ENCODE assay signal across 11 mouse cellular contexts in the genomic region with DNA sequence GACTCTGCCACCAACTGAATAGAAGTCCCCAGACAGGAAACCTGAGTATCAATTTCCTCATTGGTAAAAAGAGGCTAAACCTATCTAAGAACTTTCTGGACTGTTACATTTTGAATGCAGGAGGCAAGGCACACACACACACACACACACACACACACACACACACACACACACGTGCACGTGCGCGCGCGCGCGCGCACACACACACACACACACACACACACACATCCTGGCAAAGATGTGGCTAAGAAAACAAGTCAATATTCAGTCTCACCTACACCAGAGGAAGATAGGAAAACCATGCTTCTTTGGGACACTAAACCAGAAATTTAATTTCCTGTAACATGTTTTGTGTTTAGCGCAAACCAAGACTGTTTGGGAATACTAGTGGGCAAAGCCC. TPM values are rescaled to one million over a fixed set of nuclear protein-coding genes. Genes with fewer than 3 reads are reported as not detected.
DNase-seq lines count a peak whose midpoint lies in the region; ATAC-seq lines count a peak whose summit lies in the region.
"Had no signal": no experiment of that assay in that cellular context is flagged by ENCODE, and none has a peak within 500 bp of the region (broad histone marks: within the 10 kb centered on the region; RNA-seq: fewer than 3 reads in every experiment).

No protein-coding gene starts in this region.

- H3K27me3 ChIP-seq in embryonic facial prominence, embryonic 13.5 days = no peaks in the 10 kb centered on the region
- peaks cover 24% of the 10 kb centered on the region for H3K27me3 ChIP-seq in embryonic facial prominence, embryonic 10.5 days (replicated peaks; ENCODE audit: low read depth, poor library complexity, severe bottlenecking)
- no peaks in the 10 kb centered on the region for H3K27me3 ChIP-seq in heart, embryonic 16.5 days (ENCODE audit: control insufficient read depth, insufficient read depth, low read length)
- H3K27me3 ChIP-seq in midbrain, embryonic 15.5 days (replicated peaks) = peaks cover 5% of the 10 kb centered on the region
- no peaks in the 10 kb centered on the region for H3K27me3 ChIP-seq in midbrain, embryonic 14.5 days (ENCODE audit: control insufficient read depth, insufficient read depth, low read length)
- no peaks in the 10 kb centered on the region for H3K27me3 ChIP-seq in stomach, embryonic 16.5 days (ENCODE audit: control insufficient read depth, insufficient read depth, low read length)

- 88% methylated on average over 10 of the region's 10 CpGs for WGBS in embryonic facial prominence, embryonic 13.5 days
- 90% methylated on average over 10 of the region's 10 CpGs for WGBS in embryonic facial prominence, embryonic 10.5 days
- WGBS in heart, embryonic 16.5 days = 94% methylated on average over 10 of the region's 10 CpGs
- WGBS in midbrain, embryonic 15.5 days = 88% methylated on average over 10 of the region's 10 CpGs
- WGBS in midbrain, embryonic 14.5 days = 94% methylated on average over 10 of the region's 10 CpGs
- 79% methylated on average over 10 of the region's 10 CpGs for WGBS in stomach, embryonic 16.5 days

- DNase-seq in embryonic facial prominence, embryonic 10.5 days (ENCODE audit: low spot score) = no peak
- DNase-seq in heart, postnatal 25 days (ENCODE audit: low spot score) = no peak
- no peak for DNase-seq in midbrain, embryonic 14.5 days
- DNase-seq in layer of hippocampus, postnatal 14 days (ENCODE audit: low spot score in 2 of 2) = no peak
- DNase-seq: cerebellum, adult 8-10 months; lung, postnatal 10 days had no signal

- no peak overlapping the region for H3K9ac ChIP-seq in embryonic facial prominence, embryonic 13.5 days
- H3K9ac ChIP-seq in heart, embryonic 16.5 days (ENCODE audit: low read length) = peak overlapping the region; percentile 92
- no peak overlapping the region for H3K9ac ChIP-seq in midbrain, embryonic 15.5 days
- no peak overlapping the region for H3K9ac ChIP-seq in midbrain, embryonic 14.5 days (replicated peaks; ENCODE audit: low read length)
- H3K9ac ChIP-seq in stomach, embryonic 16.5 days (ENCODE audit: low read length) = no peak overlapping the region

- no peak for ATAC-seq in embryonic facial prominence, embryonic 13.5 days (ENCODE audit: insufficient number of reproducible peaks, insufficient read depth, low FRiP score, low TSS enrichment, low read depth)
- ATAC-seq in heart, embryonic 16.5 days (replicated peaks; ENCODE audit: extremely low read depth, insufficient read depth, low FRiP score) = no peak
- ATAC-seq in midbrain, embryonic 15.5 days (replicated peaks) = no peak
- no peak for ATAC-seq in midbrain, embryonic 14.5 days (ENCODE audit: low FRiP score, low TSS enrichment)
- no peak for ATAC-seq in stomach, embryonic 16.5 days (ENCODE audit: insufficient read depth, low FRiP score)
- ATAC-seq: activated CD4-positive, CD25-positive, alpha-beta regulatory T cell, adult 4 months had no signal

- no peak overlapping the region for H3K27ac ChIP-seq in embryonic facial prominence, embryonic 13.5 days
- H3K27ac ChIP-seq in embryonic facial prominence, embryonic 10.5 days (replicated peaks) = no peak overlapping the region
- peak overlapping the region; percentile 99 for H3K27ac ChIP-seq in heart, embryonic 16.5 days (ENCODE audit: low read length)
- H3K27ac ChIP-seq in midbrain, embryonic 15.5 days = no peak overlapping the region
- H3K27ac ChIP-seq in midbrain, embryonic 14.5 days (replicated peaks; ENCODE audit: low read depth, low read length) = no peak overlapping the region
- H3K27ac ChIP-seq in stomach, embryonic 16.5 days (ENCODE audit: low read length) = 0 out of 2 replicates have a peak overlapping the region, but pooled peaks have one; percentile 98

- H3K4me1 ChIP-seq in embryonic facial prominence, embryonic 13.5 days = peaks cover 23% of the 10 kb centered on the region
- H3K4me1 ChIP-seq in embryonic facial prominence, embryonic 10.5 days = peaks cover 54% of the 10 kb centered on the region
- H3K4me1 ChIP-seq in heart, embryonic 16.5 days (ENCODE audit: control insufficient read depth, insufficient read depth, low read length) = peaks cover 27% of the 10 kb centered on the region
- peaks cover 37% of the 10 kb centered on the region for H3K4me1 ChIP-seq in midbrain, embryonic 15.5 days
- peaks cover 22% of the 10 kb centered on the region for H3K4me1 ChIP-seq in midbrain, embryonic 14.5 days (ENCODE audit: control insufficient read depth, insufficient read depth, low read length)
- peaks cover 25% of the 10 kb centered on the region for H3K4me1 ChIP-seq in stomach, embryonic 16.5 days (ENCODE audit: control insufficient read depth, insufficient read depth, low read length)

- H3K9me3 ChIP-seq in embryonic facial prominence, embryonic 13.5 days = no peaks in the 10 kb centered on the region
- H3K9me3 ChIP-seq in embryonic facial prominence, embryonic 10.5 days = no peaks in the 10 kb centered on the region
- no peaks in the 10 kb centered on the region for H3K9me3 ChIP-seq in heart, embryonic 16.5 days (replicated peaks; ENCODE audit: control insufficient read depth, low read length)
- H3K9me3 ChIP-seq in midbrain, embryonic 15.5 days = no peaks in the 10 kb centered on the region
- no peaks in the 10 kb centered on the region for H3K9me3 ChIP-seq in midbrain, embryonic 14.5 days (ENCODE audit: control insufficient read depth, low read length)
- H3K9me3 ChIP-seq in stomach, embryonic 16.5 days (replicated peaks; ENCODE audit: control insufficient read depth, low read length) = no peaks in the 10 kb centered on the region

- peak overlapping the region; percentile 90; the same call in 1 of the 2 replicates for H3K4me3 ChIP-seq in embryonic facial prominence, embryonic 13.5 days
- no peak overlapping the region for H3K4me3 ChIP-seq in embryonic facial prominence, embryonic 10.5 days
- peak overlapping the region; percentile 85; the same call in 1 of the 2 replicates for H3K4me3 ChIP-seq in heart, embryonic 16.5 days (ENCODE audit: low read length)
- H3K4me3 ChIP-seq in midbrain, embryonic 15.5 days = peak overlapping the region; percentile 82; the same call in 1 of the 2 replicates
- no peak overlapping the region for H3K4me3 ChIP-seq in midbrain, embryonic 14.5 days (replicated peaks; ENCODE audit: low read depth, low read length)
- H3K4me3 ChIP-seq in stomach, embryonic 16.5 days (replicated peaks; ENCODE audit: low read length) = no peak overlapping the region

- no peaks in the 10 kb centered on the region for H3K36me3 ChIP-seq in embryonic facial prominence, embryonic 13.5 days
- H3K36me3 ChIP-seq in embryonic facial prominence, embryonic 10.5 days (replicated peaks) = peaks cover 16% of the 10 kb centered on the region
- peaks cover 2% of the 10 kb centered on the region; the same call in 1 of the 2 replicates for H3K36me3 ChIP-seq in heart, embryonic 16.5 days (ENCODE audit: control insufficient read depth, insufficient read depth)
- no peaks in the 10 kb centered on the region for H3K36me3 ChIP-seq in midbrain, embryonic 15.5 days (replicated peaks)
- H3K36me3 ChIP-seq in midbrain, embryonic 14.5 days (ENCODE audit: control insufficient read depth, insufficient read depth, low read length) = 0 out of 2 replicates have a peak, but pooled peaks cover 2% of the 10 kb centered on the region
- H3K36me3 ChIP-seq in stomach, embryonic 16.5 days (ENCODE audit: control insufficient read depth, insufficient read depth, low read length) = no peaks in the 10 kb centered on the region

- no peak overlapping the region for H3K4me2 ChIP-seq in embryonic facial prominence, embryonic 13.5 days
- peak overlapping the region; percentile 92 for H3K4me2 ChIP-seq in heart, embryonic 16.5 days (ENCODE audit: low read depth, low read length)
- H3K4me2 ChIP-seq in midbrain, embryonic 15.5 days = no peak overlapping the region; the same call in 1 of the 2 replicates
- H3K4me2 ChIP-seq in midbrain, embryonic 14.5 days (ENCODE audit: low read length) = no peak overlapping the region
- peak overlapping the region; percentile 90; the same call in 1 of the 2 replicates for H3K4me2 ChIP-seq in stomach, embryonic 16.5 days (ENCODE audit: low read depth, low read length)

- intact Hi-C loops in heart, postnatal 25 days (cut with DNase I) = no loop called here

RNA-seq across cellular contexts. Expression of a gene that starts 1.4 kb away (rescaled TPM):
- polyA plus RNA-seq in embryonic facial prominence, embryonic 13.5 days (2015; fragmentation: Nextera tagmentation; extraction: Ambion mirVana) = 18.9 and 24.4 TPM in 2 replicates
- polyA plus RNA-seq in embryonic facial prominence, embryonic 10.5 days (2016; fragmentation: Nextera tagmentation; extraction: Ambion mirVana) = 15.3 and 16.7 TPM in 2 replicates
- 14.7 TPM in 2 replicates for polyA plus RNA-seq in heart, embryonic 16.5 days (2015; fragmentation: Nextera tagmentation; extraction: Ambion mirVana)
- total RNA-seq in heart, postnatal 25 days (2021) = 10 to 100 TPM; 40.3 to 49.5 TPM
- 24.4 and 25.3 TPM in 2 replicates for polyA plus RNA-seq in midbrain, embryonic 15.5 days (2015; fragmentation: Nextera tagmentation; extraction: Ambion mirVana)
- 29.9 TPM in 2 replicates for polyA plus RNA-seq in midbrain, embryonic 14.5 days (2014; fragmentation: Nextera tagmentation; extraction: Ambion mirVana)
- 15.5 and 17.7 TPM in 2 replicates for polyA plus RNA-seq in stomach, embryonic 16.5 days (2015; fragmentation: Nextera tagmentation; extraction: Ambion mirVana)
- 10 to 100 TPM; 55.5 to 57.1 TPM for total RNA-seq in layer of hippocampus, postnatal 14 days (2021)

RNA-seq across cellular contexts. Expression of a gene that starts 20.4 kb away (rescaled TPM):
- 9.1 TPM in 2 replicates for polyA plus RNA-seq in embryonic facial prominence, embryonic 13.5 days (2015; fragmentation: Nextera tagmentation; extraction: Ambion mirVana)
- 14.5 and 16.1 TPM in 2 replicates for polyA plus RNA-seq in embryonic facial prominence, embryonic 10.5 days (2016; fragmentation: Nextera tagmentation; extraction: Ambion mirVana)
- polyA plus RNA-seq in heart, embryonic 16.5 days (2015; fragmentation: Nextera tagmentation; extraction: Ambion mirVana) = 9.1 and 10.6 TPM in 2 replicates
- 1 to 10 TPM; 3.3 to 5.1 TPM for total RNA-seq in heart, postnatal 25 days (2021)
- polyA plus RNA-seq in midbrain, embryonic 15.5 days (2015; fragmentation: Nextera tagmentation; extraction: Ambion mirVana) = 40.1 and 44.0 TPM in 2 replicates
- 43.0 and 46.7 TPM in 2 replicates for polyA plus RNA-seq in midbrain, embryonic 14.5 days (2014; fragmentation: Nextera tagmentation; extraction: Ambion mirVana)
- 9.7 and 10.5 TPM in 2 replicates for polyA plus RNA-seq in stomach, embryonic 16.5 days (2015; fragmentation: Nextera tagmentation; extraction: Ambion mirVana)
- total RNA-seq in layer of hippocampus, postnatal 14 days (2021) = 10 to 100 TPM; 24.1 to 24.7 TPM

Comparison
In these comparisons a context has a peak if more than half of its experiments do, and no peak if none do; other contexts are left out.
1. H3K4me3 ChIP-seq: peak in embryonic facial prominence, embryonic 13.5 days (single experiment), heart, embryonic 16.5 days (single experiment) and midbrain, embryonic 15.5 days (single experiment); none in embryonic facial prominence, embryonic 10.5 days (single experiment), midbrain, embryonic 14.5 days (single experiment) and stomach, embryonic 16.5 days (single experiment).
2. H3K27ac ChIP-seq: peak in heart, embryonic 16.5 days (single experiment) and stomach, embryonic 16.5 days (single experiment); none in embryonic facial prominence, embryonic 13.5 days (single experiment), embryonic facial prominence, embryonic 10.5 days (single experiment), midbrain, embryonic 15.5 days (single experiment) and midbrain, embryonic 14.5 days (single experiment).
3. H3K4me2 ChIP-seq: peak in heart, embryonic 16.5 days (single experiment) and stomach, embryonic 16.5 days (single experiment); none in embryonic facial prominence, embryonic 13.5 days (single experiment), midbrain, embryonic 15.5 days (single experiment) and midbrain, embryonic 14.5 days (single experiment).